Mouse (Mus musculus) heart, embryonic 10.5 days (tissue): ENCODE results near the gene Capn9. TPM values are rescaled to one million over a fixed set of nuclear protein-coding genes. Genes with fewer than 3 reads are reported as not detected.

Experiments used
- DNase-seq: peaks from one replicate; pipeline ENCODE4 v3.0.0-alpha.2; 2017; ENCODE audit warnings: low spot score
- H3K27ac ChIP-seq: fragments of 300-500 bp; sonication (generic); 2 replicates; pipeline ENCODE4 v1.5.1; 2016; ENCODE audit warnings: mild to moderate bottlenecking
- H3K27me3 ChIP-seq: fragments of 300-500 bp; sonication (generic); 2 replicates; pipeline ENCODE4 v1.6.1; 2016; ENCODE audit warnings: mild to moderate bottlenecking; ENCODE audit not compliant: poor library complexity, insufficient read depth, severe bottlenecking
- H3K36me3 ChIP-seq: fragments of 300-500 bp; sonication (generic); 2 replicates; pipeline ENCODE4 v1.6.1; 2016; ENCODE audit warnings: mild to moderate bottlenecking, moderate library complexity
- H3K4me1 ChIP-seq: fragments of 300-500 bp; sonication (generic); 2 replicates; pipeline ENCODE4 v1.6.1; 2016; ENCODE audit warnings: mild to moderate bottlenecking
- H3K4me3 ChIP-seq: fragments of 300-500 bp; sonication (generic); 2 replicates; pipeline ENCODE4 v1.5.1; 2016; ENCODE audit warnings: mild to moderate bottlenecking, moderate library complexity
- H3K9me3 ChIP-seq: fragments of 300-500 bp; sonication (generic); 2 replicates; pipeline ENCODE4 v1.6.1; 2016; ENCODE audit warnings: mild to moderate bottlenecking, moderate library complexity
- WGBS: fragments of 180-500 bp; shearing (Covaris S2); methylation state at CpG from one replicate; pipeline ENCODE4 v1.1.7; 2016; 5-methylcytosine and 5-hydroxymethylcytosine counted together
- polyA plus RNA-seq: library from polyadenylated mRNA; unstranded; fragments of >200 nt; fragmentation: Nextera tagmentation; extraction: Ambion mirVana; gene quantifications from 2 replicates; pipeline ENCODE4 v1.2.1, GENCODE M21; 2016

The Capn9 gene
- polyA plus RNA-seq, result not detected in 2 replicates

GRCm38 (mm10) chr8:124575811-124576210, at the start of gene Capn9:
Gene Capn9, plus strand, starts transcription at chr8:124576111.
- Histone ChIP-seq H3K4me1 (peaks cover 10% of the 10 kb centered on the region; the same call in 1 of the 2 replicates), H3K36me3 (no peaks in the 10 kb centered on the region), H3K27ac (no peak within 1 kb of the TSS), H3K4me3 (no peak within 1 kb of the TSS), H3K27me3 (peaks cover 7% of the 10 kb centered on the region; the same call in 1 of the 2 replicates), H3K9me3 (no peaks in the 10 kb centered on the region)
- no peak for DNase-seq
- WGBS, result 83% methylated on average over 8 of the region's 8 CpGs

- no peak for DNase-seq
- peaks cover 55% of the 10 kb centered on the region for H3K36me3 ChIP-seq
- no peaks in the 10 kb centered on the region for H3K9me3 ChIP-seq
- no peaks in the 10 kb centered on the region for H3K27me3 ChIP-seq
- 94% methylated on average over 11 of the region's 11 CpGs for WGBS
- no peak overlapping the region for H3K27ac ChIP-seq
- H3K4me3 ChIP-seq, result no peak overlapping the region
- peaks cover 25% of the 10 kb centered on the region for H3K4me1 ChIP-seq
Observed at GRCm38 (mm10) chr8:124526261-124526660, 49.6 kb upstream of the Capn9 start.

DNA sequence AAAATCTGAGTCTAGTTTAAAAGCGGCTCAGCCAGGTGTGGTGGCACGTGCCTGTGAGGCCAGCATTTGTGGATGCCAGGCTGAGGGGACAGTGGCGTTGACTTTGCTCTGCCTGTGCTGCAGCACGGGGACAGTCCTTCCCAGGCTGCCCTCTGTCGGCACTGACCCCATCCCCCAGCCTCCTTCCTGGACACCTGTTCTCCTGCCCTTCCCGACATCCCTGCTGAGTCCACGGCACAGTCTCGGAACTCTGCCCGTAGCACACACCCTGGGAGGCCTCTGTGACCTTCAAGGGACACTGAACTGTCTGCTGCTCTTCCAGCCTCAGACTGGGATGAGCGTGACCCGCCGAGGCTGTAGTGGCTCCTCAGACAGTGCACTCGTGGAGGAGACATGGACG, 45.8 kb upstream of the Capn9 start:
- WGBS, result 84% methylated on average over 14 of the region's 14 CpGs
- Histone ChIP-seq H3K36me3 (peaks cover 85% of the 10 kb centered on the region), H3K27ac (no peak overlapping the region), H3K27me3 (no peaks in the 10 kb centered on the region), H3K9me3 (no peaks in the 10 kb centered on the region), H3K4me1 (peaks cover 10% of the 10 kb centered on the region), H3K4me3 (no peak overlapping the region)
- no peak for DNase-seq

DNA sequence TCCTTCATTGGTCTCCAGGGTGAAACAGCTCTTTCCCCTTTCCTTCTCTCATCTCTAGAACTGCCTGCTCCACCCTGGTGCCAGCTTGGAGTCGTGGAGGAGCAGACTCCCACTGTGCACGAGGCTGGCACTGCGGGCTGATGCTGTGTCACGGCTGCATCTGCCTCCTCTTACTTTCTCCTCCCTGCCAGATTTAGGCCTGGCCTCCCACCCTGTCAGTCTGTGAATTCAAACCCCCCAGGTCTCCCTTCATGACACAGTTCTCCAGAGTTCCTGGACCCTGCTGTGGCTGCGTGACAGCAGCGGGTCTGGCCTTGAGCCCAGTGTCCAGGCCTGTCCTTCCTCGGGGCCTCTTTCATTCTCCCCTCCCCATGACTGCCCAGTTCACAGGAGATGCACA, 45.4 kb upstream of the Capn9 start:
- H3K4me1 ChIP-seq, result peaks cover 13% of the 10 kb centered on the region
- DNase-seq, result no peak
- H3K27ac ChIP-seq, result no peak overlapping the region
- H3K36me3 ChIP-seq, result peaks cover 87% of the 10 kb centered on the region
- 90% methylated on average over 7 of the region's 7 CpGs for WGBS
- no peaks in the 10 kb centered on the region for H3K9me3 ChIP-seq
- no peak overlapping the region for H3K4me3 ChIP-seq
- no peaks in the 10 kb centered on the region for H3K27me3 ChIP-seq

DNA sequence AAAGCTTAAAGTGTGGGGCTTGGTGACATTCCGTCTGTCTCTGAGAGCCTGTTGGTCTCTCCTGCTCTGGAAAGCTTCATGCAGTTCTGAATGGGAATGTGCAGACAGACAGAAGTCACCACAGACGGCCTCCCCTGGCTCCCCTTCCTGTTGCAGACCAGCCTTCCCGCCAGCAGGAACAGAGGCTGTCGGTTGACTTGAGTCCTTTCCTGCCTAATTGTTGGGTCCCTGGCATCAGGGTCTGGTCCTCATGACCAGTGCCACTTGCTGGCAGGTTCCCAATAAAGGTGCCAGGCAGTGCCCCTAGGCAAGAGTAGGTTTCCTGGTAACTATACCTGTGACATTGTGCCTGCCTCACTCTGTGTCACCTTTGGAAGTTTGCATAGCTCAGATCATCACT, 44.9 kb upstream of the Capn9 start:
- H3K36me3 ChIP-seq, result peaks cover 87% of the 10 kb centered on the region

DNA sequence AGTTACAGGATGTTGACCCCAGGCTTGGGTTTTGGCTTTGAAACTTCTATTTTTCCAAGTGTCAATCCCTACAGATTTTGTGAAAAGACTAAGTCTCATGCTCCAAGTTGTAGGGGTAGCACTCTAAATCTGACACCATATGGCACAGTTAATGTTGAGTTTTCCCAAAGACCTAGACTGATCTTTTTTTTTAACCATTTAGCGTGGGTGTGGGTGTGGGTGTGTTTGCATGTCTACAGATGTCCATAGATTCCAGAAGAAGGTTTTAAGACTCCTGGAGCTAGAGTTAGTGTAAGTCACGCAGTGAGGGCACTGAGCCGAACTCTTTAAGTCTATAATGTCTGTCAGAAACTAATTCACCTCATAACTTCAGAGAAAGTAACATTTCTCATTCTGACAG, 43.3 kb upstream of the Capn9 start:
- no peaks in the 10 kb centered on the region for H3K9me3 ChIP-seq
- H3K4me1 ChIP-seq, result peaks cover 14% of the 10 kb centered on the region
- no peak overlapping the region for H3K4me3 ChIP-seq
- no peak for DNase-seq
- peaks cover 82% of the 10 kb centered on the region for H3K36me3 ChIP-seq
- WGBS, result 84% methylated on average over 3 of the region's 3 CpGs
- no peaks in the 10 kb centered on the region for H3K27me3 ChIP-seq
- H3K27ac ChIP-seq, result no peak overlapping the region

More for the DNA sequence above, 44.9 kb upstream of the Capn9 start:
- H3K27me3 ChIP-seq, result no peaks in the 10 kb centered on the region
- H3K27ac ChIP-seq, result no peak overlapping the region
- DNase-seq, result no peak
- H3K4me1 ChIP-seq, result peaks cover 14% of the 10 kb centered on the region
- no peaks in the 10 kb centered on the region for H3K9me3 ChIP-seq
- 77% methylated on average over 4 of the region's 4 CpGs for whole genome bisulfite sequencing
- H3K4me3 ChIP-seq, result no peak overlapping the region

- H3K36me3 ChIP-seq, result peaks cover 88% of the 10 kb centered on the region
Observed at GRCm38 (mm10) chr8:124535451-124535850, 40.5 kb upstream of the Capn9 start.

GRCm38 (mm10) chr8:124540906-124541305, 35.0 kb upstream of the Capn9 start:
- peaks cover 93% of the 10 kb centered on the region for H3K36me3 ChIP-seq
- H3K27me3 ChIP-seq, result no peaks in the 10 kb centered on the region
- H3K27ac ChIP-seq, result no peak overlapping the region
- no peaks in the 10 kb centered on the region for H3K4me1 ChIP-seq
- no peak for DNase-seq
- 91% methylated on average over 12 of the region's 12 CpGs for WGBS
- no peak overlapping the region for H3K4me3 ChIP-seq
- no peaks in the 10 kb centered on the region for H3K9me3 ChIP-seq

More at GRCm38 (mm10) chr8:124535451-124535850, 40.5 kb upstream of the Capn9 start:
- WGBS, result 83% methylated on average over 5 of the region's 5 CpGs
- Histone ChIP-seq H3K4me3 (no peak overlapping the region), H3K27me3 (no peaks in the 10 kb centered on the region), H3K9me3 (no peaks in the 10 kb centered on the region), H3K27ac (no peak overlapping the region), H3K4me1 (peaks cover 9% of the 10 kb centered on the region)
- no peak for DNase-seq

DNA sequence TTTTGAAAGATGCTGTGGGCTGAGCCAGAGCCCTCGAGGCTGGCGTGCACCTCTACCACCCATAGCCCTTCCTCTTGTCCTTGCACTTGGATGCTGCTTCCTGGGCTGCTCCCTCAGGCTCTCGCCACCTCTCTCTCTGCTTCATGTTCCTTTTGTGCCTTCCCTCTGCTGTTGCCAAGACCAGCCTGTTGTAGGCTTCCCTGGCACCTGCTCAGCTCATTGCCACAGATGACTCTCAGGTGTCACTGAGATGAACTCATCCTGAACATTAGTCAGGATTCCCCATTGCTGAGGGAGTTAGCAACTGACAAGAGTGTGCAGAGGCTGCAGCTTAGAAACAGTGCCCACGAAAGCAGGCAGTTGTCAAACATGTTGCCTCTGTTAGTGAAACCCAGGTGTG, 33.9 kb upstream of the Capn9 start:
- Histone ChIP-seq H3K9me3 (no peaks in the 10 kb centered on the region), H3K4me1 (no peaks in the 10 kb centered on the region), H3K4me3 (no peak overlapping the region), H3K36me3 (peaks cover 96% of the 10 kb centered on the region), H3K27me3 (no peaks in the 10 kb centered on the region), H3K27ac (no peak overlapping the region)
- DNase-seq, result no peak
- 92% methylated on average over 4 of the region's 4 CpGs for WGBS

- no peak overlapping the region for H3K4me3 ChIP-seq
- DNase-seq, result no peak
- WGBS, result 94% methylated on average over 5 of the region's 5 CpGs
- H3K27ac ChIP-seq, result no peak overlapping the region
- no peaks in the 10 kb centered on the region for H3K27me3 ChIP-seq
- H3K4me1 ChIP-seq, result no peaks in the 10 kb centered on the region
- peaks cover 99% of the 10 kb centered on the region for H3K36me3 ChIP-seq
- no peaks in the 10 kb centered on the region for H3K9me3 ChIP-seq
Observed at GRCm38 (mm10) chr8:124543272-124543671, 32.6 kb upstream of the Capn9 start.

- H3K36me3 ChIP-seq, result peaks cover 97% of the 10 kb centered on the region
- no peak overlapping the region for H3K4me3 ChIP-seq
- no peak for DNase-seq
- no peaks in the 10 kb centered on the region for H3K27me3 ChIP-seq
- WGBS, result 73% methylated on average over 6 of the region's 6 CpGs
- H3K27ac ChIP-seq, result no peak overlapping the region
- no peaks in the 10 kb centered on the region for H3K4me1 ChIP-seq
- no peaks in the 10 kb centered on the region for H3K9me3 ChIP-seq
Observed at GRCm38 (mm10) chr8:124546371-124546770, 29.5 kb upstream of the Capn9 start.

- no peak overlapping the region for H3K27ac ChIP-seq
- peaks cover 97% of the 10 kb centered on the region for H3K36me3 ChIP-seq
- no peaks in the 10 kb centered on the region for H3K4me1 ChIP-seq
- no peak overlapping the region for H3K4me3 ChIP-seq
- DNase-seq, result no peak
- H3K27me3 ChIP-seq, result no peaks in the 10 kb centered on the region
- 71% methylated on average over 7 of the region's 7 CpGs for WGBS
- H3K9me3 ChIP-seq, result no peaks in the 10 kb centered on the region
Observed at GRCm38 (mm10) chr8:124546815-124547214, 29.1 kb upstream of the Capn9 start.

DNA sequence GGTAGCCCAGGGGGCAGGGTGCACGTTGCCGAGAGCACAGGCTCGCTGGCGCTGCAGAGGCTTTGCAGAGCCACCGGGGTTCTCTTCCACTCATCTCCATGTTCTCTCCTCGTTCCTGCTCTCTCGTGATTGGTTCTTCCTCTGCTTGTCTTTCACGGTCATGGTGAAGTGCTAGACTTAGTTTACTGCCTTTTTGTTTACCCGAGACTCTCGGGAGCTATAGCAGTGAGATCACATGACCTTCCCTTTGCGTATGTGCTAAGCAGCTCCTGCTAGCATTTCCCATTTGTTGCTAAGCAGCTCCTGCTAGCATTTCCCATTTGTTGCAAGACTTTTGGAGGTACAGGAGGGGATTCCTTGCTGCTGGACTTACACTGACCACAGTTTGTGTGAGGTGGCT, 28.6 kb upstream of the Capn9 start:
- no peak for DNase-seq
- H3K27ac ChIP-seq, result no peak overlapping the region
- H3K27me3 ChIP-seq, result no peaks in the 10 kb centered on the region
- WGBS, result 41% methylated on average over 11 of the region's 11 CpGs
- no peaks in the 10 kb centered on the region for H3K4me1 ChIP-seq
- H3K4me3 ChIP-seq, result no peak overlapping the region
- no peaks in the 10 kb centered on the region for H3K9me3 ChIP-seq
- H3K36me3 ChIP-seq, result peaks cover 97% of the 10 kb centered on the region

- Histone ChIP-seq H3K27ac (no peak overlapping the region), H3K36me3 (peaks cover 95% of the 10 kb centered on the region), H3K27me3 (no peaks in the 10 kb centered on the region), H3K9me3 (no peaks in the 10 kb centered on the region), H3K4me1 (no peaks in the 10 kb centered on the region), H3K4me3 (no peak overlapping the region)
- DNase-seq, result no peak
- whole genome bisulfite sequencing, result 57% methylated on average over 1 of the region's 1 CpGs
Observed at GRCm38 (mm10) chr8:124548187-124548586, 27.7 kb upstream of the Capn9 start.
